Mouse (Mus musculus): ENCODE measurements around the gene Sergef.

Gene Sergef

GRCm38 (mm10) chr7:46504157-46504556, 135.4 kb downstream of the Sergef start:
- DNase-seq (ENCODE audit: low read depth, low spot score) = no peak

- no peak for DNase-seq (ENCODE audit: low read depth, low spot score)
Measured at GRCm38 (mm10) chr7:46502650-46503049, 137.0 kb downstream of the Sergef start.

GRCm38 (mm10) chr7:46501458-46501857, 138.1 kb downstream of the Sergef start:
- no peak for DNase-seq (ENCODE audit: low read depth, low spot score)

GRCm38 (mm10) chr7:46499561-46499960, 140.0 kb downstream of the Sergef start:
- peak; percentile 7 for DNase-seq (ENCODE audit: low read depth, low spot score)

- DNase-seq (ENCODE audit: low read depth, low spot score) = no peak
Measured at GRCm38 (mm10) chr7:46492134-46492678, 147.4 kb downstream of the Sergef start.

- DNase-seq (ENCODE audit: low read depth, low spot score) = no peak
Measured at GRCm38 (mm10) chr7:46487354-46487753, 152.3 kb downstream of the Sergef start.

- no peak for DNase-seq (ENCODE audit: low read depth, low spot score)
Measured at GRCm38 (mm10) chr7:46486761-46487160, 152.8 kb downstream of the Sergef start.

- DNase-seq (ENCODE audit: low read depth, low spot score) = no peak
Measured at GRCm38 (mm10) chr7:46484223-46484622, 155.4 kb downstream of the Sergef start.

- DNase-seq (ENCODE audit: low read depth, low spot score) = no peak
Measured at GRCm38 (mm10) chr7:46483050-46483449, 156.6 kb downstream of the Sergef start.

- no peak for DNase-seq (ENCODE audit: low read depth, low spot score)
Measured at GRCm38 (mm10) chr7:46482099-46482531, 157.5 kb downstream of the Sergef start.

GRCm38 (mm10) chr7:46479793-46480192, 159.8 kb downstream of the Sergef start:
- DNase-seq (ENCODE audit: low read depth, low spot score) = no peak

GRCm38 (mm10) chr7:46477456-46477855, 162.2 kb downstream of the Sergef start:
- no peak for DNase-seq (ENCODE audit: low read depth, low spot score)

GRCm38 (mm10) chr7:46475464-46475863, 164.1 kb downstream of the Sergef start:
- DNase-seq (ENCODE audit: low read depth, low spot score) = no peak

GRCm38 (mm10) chr7:46473141-46473540, 166.5 kb downstream of the Sergef start:
- no peak for DNase-seq (ENCODE audit: low read depth, low spot score)

- DNase-seq (ENCODE audit: low read depth, low spot score) = no peak
Measured at GRCm38 (mm10) chr7:46471054-46471737, 168.4 kb downstream of the Sergef start.

GRCm38 (mm10) chr7:46469542-46469941, 170.1 kb downstream of the Sergef start:
- no peak for DNase-seq (ENCODE audit: low read depth, low spot score)

GRCm38 (mm10) chr7:46466422-46466981, 173.1 kb downstream of the Sergef start:
- DNase-seq (ENCODE audit: low read depth, low spot score) = no peak

- no peak for DNase-seq (ENCODE audit: low read depth, low spot score)
Measured at GRCm38 (mm10) chr7:46463136-46463535, 176.5 kb downstream of the Sergef start.

- DNase-seq (ENCODE audit: low read depth, low spot score) = no peak
Measured at GRCm38 (mm10) chr7:46462287-46462686, 177.3 kb downstream of the Sergef start.

- DNase-seq (ENCODE audit: low read depth, low spot score) = no peak
Measured at GRCm38 (mm10) chr7:46459605-46460245, 179.9 kb downstream of the Sergef start.

GRCm38 (mm10) chr7:46459200-46459599, 180.4 kb downstream of the Sergef start:
- DNase-seq (ENCODE audit: low read depth, low spot score) = no peak

- DNase-seq (ENCODE audit: low read depth, low spot score) = no peak
Measured at GRCm38 (mm10) chr7:46457889-46458288, 181.7 kb downstream of the Sergef start.

All from CD4-positive, CD25-positive, alpha-beta regulatory T cell, adult 2 months (primary cell).